Mouse (Mus musculus): ENCODE results near the gene Gm6871. TPM values are rescaled to one million over a fixed set of nuclear protein-coding genes. Genes with fewer than 3 reads are reported as not detected.

Gene Gm6871
- polyA plus RNA-seq (2015; fragmentation: Nextera tagmentation; extraction: Ambion mirVana) = not detected in 2 replicates

GRCm38 (mm10) chr7:41573562-41573961 is at the start of gene Gm6871:
TSS of gene Gm6871 (minus strand) at chr7:41573662.

GRCm38 (mm10) chr7:41599034-41599813 is 25.8 kb upstream of the Gm6871 start, which contains the start of gene 2610021A01Rik:
TSS of gene 2610021A01Rik (plus strand) at chr7:41599230.

GRCm38 (mm10) chr7:41499389-41500049 is 73.9 kb downstream of the Gm6871 start, which contains the start of the genes Gm20449 and AW146154:
TSS of gene Gm20449 (minus strand) at chr7:41499417.
TSS of gene AW146154 (minus strand) at chr7:41499890.

Other genes starting within 250 kb of the Gm6871 start
- gene AI987944, start 180.3 kb downstream of the Gm6871 start, polyA plus RNA-seq (2015; fragmentation: Nextera tagmentation; extraction: Ambion mirVana) = 9.5 and 10.1 TPM in 2 replicates
- gene Vmn2r57, start 125.0 kb downstream of the Gm6871 start, polyA plus RNA-seq (2015; fragmentation: Nextera tagmentation; extraction: Ambion mirVana) = 0.11 TPM in 1 of 2 replicates, not detected in the other
- not detected in 2 replicates for gene Gm20449, start 74.2 kb downstream of the Gm6871 start, polyA plus RNA-seq (2015; fragmentation: Nextera tagmentation; extraction: Ambion mirVana)
- 6.1 and 7.0 TPM in 2 replicates for gene AW146154, start 73.8 kb downstream of the Gm6871 start, polyA plus RNA-seq (2015; fragmentation: Nextera tagmentation; extraction: Ambion mirVana)
- 3.7 and 4.6 TPM in 2 replicates for gene 2610021A01Rik, start 25.6 kb upstream of the Gm6871 start, polyA plus RNA-seq (2015; fragmentation: Nextera tagmentation; extraction: Ambion mirVana)
- 5.3 and 5.6 TPM in 2 replicates for gene Zfp788, start 59.5 kb upstream of the Gm6871 start, polyA plus RNA-seq (2015; fragmentation: Nextera tagmentation; extraction: Ambion mirVana)